Mouse (Mus musculus): Measurements from ENCODE around the gene Cdc25b. TPM values are rescaled to one million over a fixed set of nuclear protein-coding genes. Genes with fewer than 3 reads are reported as not detected.

Cdc25b gene
- total and polyA plus RNA-seq, 3 experiments: 11.6 to 24.0 (median 21.3) TPM

DNA sequence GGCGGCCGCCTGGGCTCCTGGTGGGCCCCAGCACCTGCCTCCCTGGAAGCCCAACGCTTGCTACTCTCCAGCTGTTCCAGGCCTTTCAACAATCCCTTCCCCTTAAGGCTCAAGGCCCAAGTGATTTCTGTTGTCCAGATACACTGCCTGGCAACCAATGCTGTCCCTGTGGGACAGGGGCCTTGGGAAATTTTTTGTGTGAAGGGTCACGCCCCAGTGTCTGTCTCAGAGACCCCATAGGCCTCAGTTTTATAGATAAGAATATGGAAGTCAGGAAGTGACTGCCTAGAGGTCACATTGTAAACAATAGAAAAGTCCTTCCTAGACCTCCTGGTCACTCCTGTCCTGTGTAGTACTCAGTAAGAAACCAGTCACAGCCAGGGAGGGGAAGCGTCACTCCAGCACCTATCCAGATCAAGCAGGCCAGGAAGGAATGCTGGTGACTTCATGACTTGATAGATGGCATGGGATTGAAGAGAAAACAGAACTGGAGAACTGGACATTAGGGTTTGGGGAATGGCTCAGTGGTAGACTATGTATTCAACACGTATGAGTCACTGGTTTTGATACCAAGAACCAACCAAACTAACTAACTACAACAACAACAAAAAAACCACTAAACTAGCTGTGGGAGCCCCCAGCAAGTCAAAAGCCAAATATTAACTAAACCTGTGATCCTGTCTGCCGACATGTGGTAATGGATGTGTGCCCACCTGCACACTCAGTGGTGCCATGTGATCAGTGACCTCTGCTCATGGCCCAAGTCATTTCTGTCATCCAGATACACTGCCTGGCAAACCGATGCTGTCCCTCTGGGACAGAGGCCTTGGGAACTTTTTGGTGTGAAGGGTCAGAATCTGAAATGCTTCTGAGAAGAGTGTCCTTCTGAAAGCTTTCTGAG, 38.1 kb upstream of the Cdc25b start:
- TF ChIP-seq ETS1 (conservative IDR thresholded peaks at IDR 0.05; ENCODE audit: low read depth, low read length) (no peak), CHD1 (IDR thresholded peaks at IDR 0.05; ENCODE audit: low read depth, low read length) (no peak), UBTF (IDR thresholded peaks at IDR 0.05; ENCODE audit: low read depth, low read length) (no peak), ZKSCAN1 (IDR thresholded peaks at IDR 0.05; ENCODE audit: borderline replicate concordance, low read depth, low read length) (no peak), E2F4 (IDR thresholded peaks at IDR 0.05; ENCODE audit: insufficient replicate concordance, low read depth, low read length) (no peak), EP300 (IDR thresholded peaks at IDR 0.05; ENCODE audit: low read length) (no peak), ZMIZ1 (IDR thresholded peaks at IDR 0.05; ENCODE audit: low read depth, low read length) (no peak), ZNF384 (IDR thresholded peaks at IDR 0.05; ENCODE audit: low read depth, low read length) (no peak)
- Histone ChIP-seq H3K27ac (ENCODE audit: insufficient read depth, low read depth) (no peak overlapping the region), H3K36me3 (replicated peaks in 1 of 2; ENCODE audit: control insufficient read depth in 1 of 2, insufficient read depth in 1 of 2, low read length in 1 of 2) (peaks cover 49 to 93% of the 10 kb centered on the region in 2 experiments), H3K79me2 (replicated peaks; ENCODE audit: control insufficient read depth, extremely low read depth, insufficient read depth, poor library complexity, severe bottlenecking) (no peaks in the 10 kb centered on the region), H3K4me1 (ENCODE audit: control insufficient read depth in 1 of 2, insufficient read depth in 2 of 2) (no peaks in the 10 kb centered on the region), H3K9ac (ENCODE audit: insufficient read depth, low read depth) (no peak overlapping the region), H3K4me3 (replicated peaks in 1 of 3; ENCODE audit: low read depth in 2 of 3, low read length in 2 of 3, poor library complexity in 1 of 3) (no peak overlapping the region), H3K27me3 (replicated peaks) (no peaks in the 10 kb centered on the region), H3K4me2 (ENCODE audit: insufficient read depth, low read depth, poor library complexity, severe bottlenecking) (no peak overlapping the region), H3K9me3 (replicated peaks; ENCODE audit: low read length) (no peaks in the 10 kb centered on the region)
- in situ Hi-C loops (cut with MboI; ENCODE audit: low pct_ligation_motif_present, low pct_unique_long_range_greater_than_20kb, low sequenced_read_pairs): no loop called here
- no peak for DNase-seq (ENCODE audit: extremely low read depth)
- dilution Hi-C loops (cut with MboI; ENCODE audit: extremely low pct_ligation_motif_present, extremely low pct_unique_long_range_greater_than_20kb, low sequenced_read_pairs): no loop called here

- Histone ChIP-seq H3K9ac (ENCODE audit: insufficient read depth, low read depth) (no peak overlapping the region), H3K27me3 (replicated peaks) (no peaks in the 10 kb centered on the region), H3K4me1 (ENCODE audit: control insufficient read depth in 1 of 2, insufficient read depth in 2 of 2) (no peaks in the 10 kb centered on the region), H3K4me2 (ENCODE audit: insufficient read depth, low read depth, poor library complexity, severe bottlenecking) (no peak overlapping the region), H3K79me2 (replicated peaks; ENCODE audit: control insufficient read depth, extremely low read depth, insufficient read depth, poor library complexity, severe bottlenecking) (no peaks in the 10 kb centered on the region), H3K36me3 (replicated peaks in 1 of 2; ENCODE audit: control insufficient read depth in 1 of 2, insufficient read depth in 1 of 2, low read length in 1 of 2) (peaks cover 46 to 89% of the 10 kb centered on the region in 2 experiments), H3K4me3 (replicated peaks in 1 of 3; ENCODE audit: low read depth in 2 of 3, low read length in 2 of 3, poor library complexity in 1 of 3) (no peak overlapping the region), H3K27ac (ENCODE audit: insufficient read depth, low read depth) (no peak overlapping the region), H3K9me3 (replicated peaks; ENCODE audit: low read length) (no peaks in the 10 kb centered on the region)
- DNase-seq (ENCODE audit: extremely low read depth): no peak
- in situ Hi-C loops (cut with MboI; ENCODE audit: low pct_ligation_motif_present, low pct_unique_long_range_greater_than_20kb, low sequenced_read_pairs): no loop called here
- TF ChIP-seq IRF4 (IDR thresholded peaks at IDR 0.05; ENCODE audit: low read depth, low read length) (no peak), NRF1 (IDR thresholded peaks at IDR 0.05; ENCODE audit: low read depth, low read length) (no peak), SIN3A (IDR thresholded peaks at IDR 0.05; ENCODE audit: low read length) (no peak), MAZ (IDR thresholded peaks at IDR 0.05; ENCODE audit: low read depth, low read length) (no peak), ZMIZ1 (IDR thresholded peaks at IDR 0.05; ENCODE audit: low read depth, low read length) (no peak), CHD1 (IDR thresholded peaks at IDR 0.05; ENCODE audit: low read depth, low read length) (no peak), MAX (IDR thresholded peaks at IDR 0.05; ENCODE audit: low read length) (no peak), HCFC1 (IDR thresholded peaks at IDR 0.05; ENCODE audit: low read depth, low read length) (no peak), NELFE (IDR thresholded peaks at IDR 0.05; ENCODE audit: low read depth, low read length) (no peak), KAT2A (IDR thresholded peaks at IDR 0.05; ENCODE audit: insufficient replicate concordance, low read length) (no peak), POLR2A (IDR thresholded peaks at IDR 0.05; ENCODE audit: low read depth, low read length) (no peak), MAFK (IDR thresholded peaks at IDR 0.05; ENCODE audit: insufficient replicate concordance, low read length) (no peak), RCOR1 (conservative IDR thresholded peaks at IDR 0.05; ENCODE audit: low read depth, low read length) (no peak), PAX5 (IDR thresholded peaks at IDR 0.05; ENCODE audit: low read length) (no peak)
- dilution Hi-C loops (cut with MboI; ENCODE audit: extremely low pct_ligation_motif_present, extremely low pct_unique_long_range_greater_than_20kb, low sequenced_read_pairs): no loop called here
Observed at GRCm38 (mm10) chr2:131149254-131149578, 37.5 kb upstream of the Cdc25b start.
